Mouse (Mus musculus) ES-E14 (cell line): Measurements from ENCODE around the gene Apba2. TPM values are rescaled to one million over a fixed set of nuclear protein-coding genes. Genes with fewer than 3 reads are reported as not detected.

Source experiments
- DNase-seq: peaks from one replicate; pipeline ENCODE4 v3.0.0-alpha.2; 2013; ENCODE audit warnings: low read depth, low spot score
- H3K27ac ChIP-seq: 2 replicates; pipeline ENCODE4 v1.5.1; 2012; ENCODE audit warnings: low read depth, mild to moderate bottlenecking, low read length, moderate library complexity, mixed read lengths; ENCODE audit not compliant: poor library complexity, insufficient read depth, severe bottlenecking
- H3K36me3 ChIP-seq: 2 replicates; pipeline ENCODE4 v1.6.1; 2012; ENCODE audit warnings: mild to moderate bottlenecking, low read length, moderate library complexity, mixed read lengths; ENCODE audit not compliant: control insufficient read depth, poor library complexity, insufficient read depth, severe bottlenecking
- H3K4me1 ChIP-seq, 2 experiments: fragments of 150-350 bp in 1 of 2; sonication (generic) in 1 of 2; 2 replicates each; pipeline ENCODE4 v1.6.1; 2012; ENCODE audit warnings: low read length in 2 of 2, mild to moderate bottlenecking in 1 of 2, mixed read lengths in 1 of 2; ENCODE audit not compliant: control insufficient read depth in 2 of 2, insufficient read depth in 2 of 2, poor library complexity in 1 of 2
- H3K4me3 ChIP-seq, 2 experiments: fragments of 150-350 bp in 1 of 2; sonication (generic) in 1 of 2; 2 replicates each; pipeline ENCODE4 v1.5.1; 2012; ENCODE audit warnings: low read length in 2 of 2, low read depth in 1 of 2, mild to moderate bottlenecking in 1 of 2, mixed read lengths in 1 of 2; ENCODE audit not compliant: insufficient read depth in 1 of 2, poor library complexity in 1 of 2, severe bottlenecking in 1 of 2
- H3K9ac ChIP-seq: 2 replicates; pipeline ENCODE4 v1.6.1; 2012; ENCODE audit warnings: low read depth, mild to moderate bottlenecking, low read length, mixed read lengths; ENCODE audit not compliant: poor library complexity, insufficient read depth, severe bottlenecking
- H3K9me3 ChIP-seq: fragments of 150-350 bp; sonication (generic); 2 replicates; pipeline ENCODE4 v1.6.1; 2012; ENCODE audit warnings: low read depth, mild to moderate bottlenecking, low read length; ENCODE audit not compliant: control insufficient read depth, insufficient read depth
- CHD2 ChIP-seq: IDR thresholded peaks from 2 replicates; pipeline ENCODE4 v1.6.1; 2014; ENCODE audit warnings: mild to moderate bottlenecking, low read depth, low read length, inconsistent platforms
- HCFC1 ChIP-seq: IDR thresholded peaks from 2 replicates; pipeline ENCODE4 v1.6.1; 2012; ENCODE audit warnings: low read length, inconsistent platforms, borderline replicate concordance; ENCODE audit not compliant: insufficient read depth
- MAFK ChIP-seq: IDR thresholded peaks from 2 replicates; pipeline ENCODE4 v1.6.1; 2014; ENCODE audit warnings: mild to moderate bottlenecking, low read depth, low read length, inconsistent platforms; ENCODE audit not compliant: insufficient read depth
- ZC3H11A ChIP-seq: IDR thresholded peaks from 2 replicates; pipeline ENCODE4 v1.6.1; 2012; ENCODE audit warnings: low read depth, mild to moderate bottlenecking, inconsistent platforms, low read length, borderline replicate concordance
- ZNF384 ChIP-seq: IDR thresholded peaks from 2 replicates; pipeline ENCODE4 v1.6.1; 2012; ENCODE audit warnings: low read depth, low read length, inconsistent platforms
- in situ Hi-C, 2 experiments: fragments of 600-800 bp; cut with MboI; formaldehyde crosslinking; loops; one replicate each; pipeline ENCODE4 v1.15.1; 2025; ENCODE audit warnings: low sequenced_read_pairs in 2 of 2, inconsistent platforms in 1 of 2; ENCODE audit not compliant: unreplicated experiment in 2 of 2
- total RNA-seq: library from RNA; depleted of rRNA; stranded (reverse); fragments of 300-350 nt; gene quantifications from 2 replicates; pipeline ENCODE4 v1.2.3, GENCODE M21; 2012

The Apba2 gene
- total RNA-seq, 1 experiment: 1.7 TPM

- Histone ChIP-seq H3K36me3 (no peaks in the 10 kb centered on the region), H3K9ac (no peak overlapping the region), H3K9me3 (no peaks in the 10 kb centered on the region), H3K4me1 (no peaks in the 10 kb centered on the region), H3K4me3 (no peak overlapping the region), H3K27ac (no peak overlapping the region)
- no peak for DNase-seq
- in situ Hi-C loops: no loop called here
- TF ChIP-seq HCFC1 (no peak), ZC3H11A (no peak)
Measured at GRCm38 (mm10) chr7:64776708-64777489, 275.4 kb downstream of the Apba2 start.

DNA sequence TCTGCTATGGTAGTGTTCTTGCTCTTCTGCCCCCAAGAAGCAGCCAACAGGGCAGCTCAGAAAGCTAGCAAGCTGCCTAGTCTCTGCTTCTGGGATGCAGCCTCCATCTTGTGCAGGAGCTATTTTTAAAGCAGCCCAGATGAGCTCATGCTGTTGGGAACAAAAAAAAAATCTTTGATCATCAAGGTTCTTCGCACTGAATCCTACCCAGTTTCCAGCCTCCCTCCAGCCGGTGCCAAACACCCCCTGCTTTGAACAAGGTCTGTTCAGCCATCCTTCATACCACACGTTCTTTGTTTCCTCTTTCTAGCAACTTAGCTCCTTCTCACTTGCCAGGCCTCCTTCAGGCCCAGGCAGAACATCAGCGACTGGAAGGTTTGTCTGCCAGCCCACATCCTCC lies 278.0 kb downstream of the Apba2 start:
- Histone ChIP-seq H3K4me3 (no peak overlapping the region), H3K36me3 (no peaks in the 10 kb centered on the region), H3K27ac (no peak overlapping the region), H3K9ac (no peak overlapping the region), H3K9me3 (no peaks in the 10 kb centered on the region), H3K4me1 (no peaks in the 10 kb centered on the region)
- in situ Hi-C loops: no loop called here
- no peak for DNase-seq
- TF ChIP-seq HCFC1: no peak
- no peak for TF ChIP-seq MAFK
- TF ChIP-seq ZNF384: no peak
- no peak for TF ChIP-seq CHD2
- TF ChIP-seq ZC3H11A: no peak

DNA sequence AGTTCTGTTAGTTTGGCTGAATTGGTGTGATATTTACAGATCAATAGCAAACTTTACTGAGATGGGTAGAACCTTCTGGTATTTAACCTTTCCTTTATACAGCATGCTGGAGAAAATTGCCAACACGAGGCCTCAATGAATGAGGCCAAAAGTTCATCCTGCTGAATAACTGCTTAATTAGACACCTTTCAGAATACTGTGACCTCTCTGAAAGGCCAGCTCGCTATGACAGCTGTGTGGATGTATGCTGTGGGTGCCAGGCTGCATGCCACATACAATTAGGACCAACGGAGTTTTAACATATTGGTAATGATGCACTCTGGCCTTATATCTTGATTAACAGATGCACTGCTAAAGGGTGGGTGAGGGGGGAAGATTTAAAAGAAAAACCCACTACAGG lies 283.5 kb downstream of the Apba2 start:
- Histone ChIP-seq H3K9ac (no peak overlapping the region), H3K9me3 (no peaks in the 10 kb centered on the region), H3K27ac (no peak overlapping the region), H3K4me1 (no peaks in the 10 kb centered on the region), H3K4me3 (no peak overlapping the region), H3K36me3 (no peaks in the 10 kb centered on the region)
- in situ Hi-C loops: no loop called here
- no peak for DNase-seq
- no peak for TF ChIP-seq ZNF384
- TF ChIP-seq ZC3H11A: no peak
- no peak for TF ChIP-seq MAFK

DNA sequence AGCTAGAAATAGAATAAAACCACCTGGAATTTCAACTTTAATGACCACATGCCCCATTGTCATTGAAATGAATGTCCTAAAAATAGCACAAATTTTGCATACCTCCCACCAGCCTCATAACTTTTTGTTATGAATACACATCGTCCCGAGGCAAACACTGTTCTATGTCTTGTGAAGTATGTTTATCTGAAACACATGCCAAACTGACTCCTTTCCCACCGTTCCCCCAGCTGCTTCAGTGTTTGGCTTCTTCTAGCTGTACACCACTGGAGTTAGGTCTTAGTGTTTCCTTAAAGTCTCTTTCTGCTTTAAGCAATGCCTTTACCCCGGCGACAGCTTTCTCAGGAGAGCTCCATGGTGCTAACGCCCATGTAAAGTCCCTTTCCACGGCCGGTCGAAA lies 289.6 kb downstream of the Apba2 start:
- TF ChIP-seq ZC3H11A (no peak), CHD2 (no peak), HCFC1 (no peak), ZNF384 (no peak), MAFK (no peak)
- no peak for DNase-seq
- Histone ChIP-seq H3K4me3 (no peak overlapping the region), H3K9ac (no peak overlapping the region), H3K9me3 (no peaks in the 10 kb centered on the region), H3K27ac (no peak overlapping the region), H3K4me1 (peaks cover 2 to 3% of the 10 kb centered on the region in 2 experiments; a peak in 1 of 4 replicates), H3K36me3 (no peaks in the 10 kb centered on the region)
- in situ Hi-C loops: no loop called here

GRCm38 (mm10) chr7:64792031-64792430 lies 290.5 kb downstream of the Apba2 start:
- Histone ChIP-seq H3K9ac (no peak overlapping the region), H3K4me1 (peaks cover 2 to 3% of the 10 kb centered on the region in 2 experiments; a peak in 1 of 4 replicates), H3K4me3 (no peak overlapping the region), H3K9me3 (no peaks in the 10 kb centered on the region), H3K36me3 (no peaks in the 10 kb centered on the region), H3K27ac (no peak overlapping the region)
- TF ChIP-seq CHD2: no peak
- no peak for TF ChIP-seq HCFC1
- no peak for TF ChIP-seq ZNF384
- TF ChIP-seq ZC3H11A: no peak
- TF ChIP-seq MAFK: no peak
- DNase-seq: no peak
- in situ Hi-C loops: no loop called here
